Mouse (Mus musculus): ENCODE measurements at regions not wholly inside any gene's neighbourhood (a gene's known extent, or its start where the extent isn't known, plus 50 kb on each side); places are given as distances from the start of the nearest gene placed in this dataset.

DNA sequence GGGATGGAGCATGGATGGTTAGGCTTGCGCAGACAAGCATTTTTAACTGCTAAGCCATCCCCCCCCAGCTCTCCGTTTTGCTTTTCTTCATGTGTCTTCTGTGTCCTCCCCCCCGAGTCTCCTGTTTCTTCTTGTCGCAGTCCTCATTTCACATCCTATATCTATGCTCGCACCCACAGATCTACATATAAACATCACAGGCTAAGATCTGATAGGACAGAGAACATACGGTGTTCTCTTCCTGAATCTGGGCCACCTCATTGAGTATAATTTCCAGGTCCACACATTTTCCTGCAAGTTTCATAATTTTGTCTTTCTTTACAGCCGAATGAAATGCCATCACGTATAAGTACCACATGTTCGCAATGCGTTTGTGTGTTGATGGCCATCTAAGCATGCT lies 168.7 kb downstream of the Zfp36l1 start:
- no peaks in the 10 kb centered on the region for H3K36me3 ChIP-seq (ENCODE audit: insufficient read depth, low read length)
- TF ChIP-seq CTCF (IDR thresholded peaks at IDR 0.05; ENCODE audit: low read depth): no peak
- ATAC-seq (replicated peaks; ENCODE audit: low FRiP score, low read depth) (no peak), DNase-seq (ENCODE audit: low spot score) (no peak)
- H3K4me2 ChIP-seq (ENCODE audit: low read length): no peak overlapping the region
- H3K27me3 ChIP-seq (ENCODE audit: insufficient read depth, low read length): no peaks in the 10 kb centered on the region
- WGBS: 61% methylated on average over 10 of the region's 10 CpGs
- H3K9me3 ChIP-seq (replicated peaks; ENCODE audit: low read length): no peaks in the 10 kb centered on the region
- peak overlapping the region; percentile 88 for H3K27ac ChIP-seq
- H3K4me3 ChIP-seq (replicated peaks; ENCODE audit: low read depth, low read length): no peak overlapping the region
- H3K4me1 ChIP-seq (replicated peaks; ENCODE audit: insufficient read depth, low read length): peaks cover 34% of the 10 kb centered on the region
- H3K9ac ChIP-seq (ENCODE audit: low read depth, low read length): no peak overlapping the region

DNA sequence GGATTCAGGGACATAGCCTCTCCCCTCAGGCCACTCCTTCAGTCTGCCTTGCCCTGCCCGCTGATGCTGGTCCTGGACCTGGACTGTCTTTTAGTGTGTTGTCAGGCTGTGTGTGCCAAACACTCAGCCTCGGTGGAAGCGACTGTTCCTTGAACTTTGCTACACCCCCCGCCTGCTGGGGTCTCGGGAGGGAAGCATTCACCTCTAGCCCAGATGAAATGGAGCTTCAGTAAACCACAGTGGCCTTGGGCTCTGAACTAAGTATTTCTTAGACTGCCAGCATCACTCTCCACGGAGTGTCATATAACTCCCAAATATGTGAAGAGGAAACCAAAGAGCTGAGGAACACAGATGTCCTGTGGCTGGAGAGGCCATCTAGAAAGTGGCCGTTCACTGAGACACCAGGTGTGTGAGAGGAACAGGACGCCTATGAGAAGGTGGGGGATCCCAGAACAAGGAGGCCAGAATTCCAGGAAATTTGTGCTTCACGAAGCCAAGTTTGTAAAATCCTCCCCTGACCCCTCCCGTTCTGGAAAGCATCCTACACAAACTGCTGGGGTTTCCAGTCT lies 170.2 kb downstream of the Zfp36l1 start:
- Histone ChIP-seq H3K4me2 (ENCODE audit: low read length) (no peak overlapping the region), H3K9me3 (replicated peaks; ENCODE audit: low read length) (no peaks in the 10 kb centered on the region), H3K27ac (peak overlapping the region; percentile 88), H3K36me3 (ENCODE audit: insufficient read depth, low read length) (no peaks in the 10 kb centered on the region), H3K9ac (ENCODE audit: low read depth, low read length) (no peak overlapping the region), H3K27me3 (ENCODE audit: insufficient read depth, low read length) (no peaks in the 10 kb centered on the region), H3K4me1 (replicated peaks; ENCODE audit: insufficient read depth, low read length) (peaks cover 34% of the 10 kb centered on the region), H3K4me3 (replicated peaks; ENCODE audit: low read depth, low read length) (no peak overlapping the region)
- WGBS: 21% methylated on average over 10 of the region's 10 CpGs
- ATAC-seq (replicated peaks; ENCODE audit: low FRiP score, low read depth) (no peak), DNase-seq (ENCODE audit: low spot score) (peak; percentile 78)
- no peak for TF ChIP-seq CTCF (IDR thresholded peaks at IDR 0.05; ENCODE audit: low read depth)

DNA sequence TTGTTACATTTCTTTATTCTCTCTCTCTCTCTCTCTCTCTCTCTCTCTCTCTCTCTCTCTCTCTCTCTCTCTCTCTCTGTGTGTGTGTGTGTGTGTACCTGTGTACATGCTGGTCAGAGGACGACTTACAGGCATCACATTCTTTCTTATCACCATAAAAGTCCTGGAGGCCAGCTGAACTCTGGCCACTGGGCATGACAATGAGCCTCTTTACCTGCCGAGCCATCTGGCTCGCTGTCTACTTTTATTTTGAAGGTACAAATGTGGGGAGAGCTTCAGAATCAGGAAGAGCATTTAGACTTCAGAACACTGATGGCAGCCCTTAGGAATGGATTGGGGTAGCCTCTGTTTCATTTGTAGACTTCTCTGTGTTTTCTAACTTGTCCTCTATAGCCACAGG lies 171.0 kb downstream of the Zfp36l1 start:
- WGBS: 38% methylated on average over 3 of the region's 3 CpGs
- H3K4me1 ChIP-seq (replicated peaks; ENCODE audit: insufficient read depth, low read length): peaks cover 40% of the 10 kb centered on the region

DNA sequence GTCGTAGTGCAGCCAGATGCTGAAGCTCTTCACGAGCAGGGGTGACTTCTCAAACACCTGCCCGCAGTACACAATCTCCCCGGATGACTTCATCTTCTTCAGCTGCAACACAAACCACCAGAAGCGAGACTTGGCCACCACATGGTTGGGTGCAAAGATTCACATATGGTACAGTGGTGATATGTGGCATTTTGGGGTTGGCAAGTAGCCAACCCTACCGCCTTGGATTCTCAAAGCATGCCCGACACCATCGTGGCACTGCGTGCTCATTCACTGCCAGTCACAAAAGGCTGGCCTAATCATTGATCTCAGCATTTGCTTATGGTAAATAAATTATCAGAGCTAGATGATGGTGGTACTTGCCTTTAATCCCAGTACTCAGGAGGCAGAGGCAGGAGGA lies 173.4 kb downstream of the Zfp36l1 start:
- H3K36me3 ChIP-seq (ENCODE audit: insufficient read depth, low read length): no peaks in the 10 kb centered on the region
- H3K4me2 ChIP-seq (ENCODE audit: low read length): no peak overlapping the region
- no peak for DNase-seq (ENCODE audit: low spot score)
- no peak for ATAC-seq (replicated peaks; ENCODE audit: low FRiP score, low read depth)
- no peak overlapping the region for H3K4me3 ChIP-seq (replicated peaks; ENCODE audit: low read depth, low read length)
- H3K4me1 ChIP-seq (replicated peaks; ENCODE audit: insufficient read depth, low read length): peaks cover 35% of the 10 kb centered on the region
- no peaks in the 10 kb centered on the region for H3K9me3 ChIP-seq (replicated peaks; ENCODE audit: low read length)
- 97% methylated on average over 9 of the region's 9 CpGs for WGBS
- TF ChIP-seq CTCF (IDR thresholded peaks at IDR 0.05; ENCODE audit: low read depth): no peak
- no peaks in the 10 kb centered on the region for H3K27me3 ChIP-seq (ENCODE audit: insufficient read depth, low read length)
- no peak overlapping the region for H3K9ac ChIP-seq (ENCODE audit: low read depth, low read length)
- no peak overlapping the region for H3K27ac ChIP-seq

More for the DNA sequence above, 171.0 kb downstream of the Zfp36l1 start:
- no peaks in the 10 kb centered on the region for H3K36me3 ChIP-seq (ENCODE audit: insufficient read depth, low read length)
- H3K4me3 ChIP-seq (replicated peaks; ENCODE audit: low read depth, low read length): no peak overlapping the region
- no peak overlapping the region; the same call in 1 of the 2 replicates for H3K27ac ChIP-seq
- no peaks in the 10 kb centered on the region for H3K9me3 ChIP-seq (replicated peaks; ENCODE audit: low read length)
- no peak for TF ChIP-seq CTCF (IDR thresholded peaks at IDR 0.05; ENCODE audit: low read depth)
- ATAC-seq (replicated peaks; ENCODE audit: low FRiP score, low read depth) (no peak; the same call in 1 of the 2 replicates), DNase-seq (ENCODE audit: low spot score) (no peak)
- no peak overlapping the region for H3K9ac ChIP-seq (ENCODE audit: low read depth, low read length)
- no peaks in the 10 kb centered on the region for H3K27me3 ChIP-seq (ENCODE audit: insufficient read depth, low read length)
- H3K4me2 ChIP-seq (ENCODE audit: low read length): no peak overlapping the region

DNA sequence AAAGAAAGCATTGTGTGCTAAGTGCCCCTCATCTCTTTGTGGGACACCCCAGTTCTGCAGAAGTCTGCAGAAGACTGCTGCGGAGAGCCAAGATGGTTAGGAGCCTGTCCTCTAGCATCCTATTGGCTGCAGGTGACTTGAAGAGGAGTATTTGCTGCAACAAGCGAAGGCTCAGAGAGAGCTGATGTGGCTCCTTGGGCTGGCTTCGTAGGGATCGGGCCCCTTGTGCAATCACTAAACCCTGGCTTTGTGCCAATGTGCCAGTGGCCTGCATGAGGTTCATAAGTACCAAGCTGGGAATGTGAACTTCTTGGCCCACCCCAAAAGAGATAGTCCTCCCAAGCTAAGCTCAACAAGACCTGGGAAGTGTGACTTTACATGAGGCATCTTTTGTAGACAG lies 174.9 kb downstream of the Zfp36l1 start:
- no peak overlapping the region for H3K4me2 ChIP-seq (ENCODE audit: low read length)
- H3K9ac ChIP-seq (ENCODE audit: low read depth, low read length): no peak overlapping the region
- no peak overlapping the region for H3K4me3 ChIP-seq (replicated peaks; ENCODE audit: low read depth, low read length)
- DNase-seq (ENCODE audit: low spot score) (no peak), ATAC-seq (replicated peaks; ENCODE audit: low FRiP score, low read depth) (no peak)
- H3K9me3 ChIP-seq (replicated peaks; ENCODE audit: low read length): no peaks in the 10 kb centered on the region
- no peak overlapping the region for H3K27ac ChIP-seq
- WGBS: 87% methylated on average over 4 of the region's 4 CpGs
- H3K36me3 ChIP-seq (ENCODE audit: insufficient read depth, low read length): no peaks in the 10 kb centered on the region
- no peaks in the 10 kb centered on the region for H3K27me3 ChIP-seq (ENCODE audit: insufficient read depth, low read length)
- peaks cover 21% of the 10 kb centered on the region for H3K4me1 ChIP-seq (replicated peaks; ENCODE audit: insufficient read depth, low read length)
- TF ChIP-seq CTCF (IDR thresholded peaks at IDR 0.05; ENCODE audit: low read depth): no peak

DNA sequence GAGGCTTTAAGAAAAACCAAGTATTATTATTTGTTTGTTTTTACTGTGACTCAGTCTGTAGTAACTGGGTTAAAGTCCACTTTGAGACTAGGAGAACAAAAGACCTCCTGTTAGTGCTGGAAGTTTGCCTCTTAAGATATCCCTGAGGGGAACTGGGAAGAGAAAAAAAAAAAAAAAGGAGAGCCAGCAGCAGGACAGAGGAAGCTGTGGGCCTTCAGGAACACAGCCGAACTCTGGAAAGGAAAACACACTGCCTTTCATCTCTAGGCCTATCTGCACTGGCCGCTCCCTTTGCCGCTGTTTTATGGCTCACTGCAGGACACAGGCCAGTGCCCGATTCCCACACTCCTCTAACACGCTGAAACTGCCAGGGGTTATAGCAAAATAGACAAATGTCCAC lies 176.1 kb downstream of the Zfp36l1 start:
- 2% methylated on average over 5 of the region's 5 CpGs for whole genome bisulfite sequencing
- ATAC-seq (replicated peaks; ENCODE audit: low FRiP score, low read depth) (no peak; the same call in 1 of the 2 replicates), DNase-seq (ENCODE audit: low spot score) (peak; percentile 84)
- 0 out of 2 replicates have a peak overlapping the region, but pooled peaks have one; percentile 2 for H3K9ac ChIP-seq (ENCODE audit: low read depth, low read length)
- TF ChIP-seq CTCF (IDR thresholded peaks at IDR 0.05; ENCODE audit: low read depth): no peak
- no peaks in the 10 kb centered on the region for H3K36me3 ChIP-seq (ENCODE audit: insufficient read depth, low read length)
- no peak overlapping the region for H3K4me2 ChIP-seq (ENCODE audit: low read length)
- H3K27me3 ChIP-seq (ENCODE audit: insufficient read depth, low read length): no peaks in the 10 kb centered on the region
- H3K4me3 ChIP-seq (replicated peaks; ENCODE audit: low read depth, low read length): no peak overlapping the region
- peak overlapping the region; percentile 87 for H3K27ac ChIP-seq
- H3K4me1 ChIP-seq (replicated peaks; ENCODE audit: insufficient read depth, low read length): peaks cover 15% of the 10 kb centered on the region
- H3K9me3 ChIP-seq (replicated peaks; ENCODE audit: low read length): no peaks in the 10 kb centered on the region

DNA sequence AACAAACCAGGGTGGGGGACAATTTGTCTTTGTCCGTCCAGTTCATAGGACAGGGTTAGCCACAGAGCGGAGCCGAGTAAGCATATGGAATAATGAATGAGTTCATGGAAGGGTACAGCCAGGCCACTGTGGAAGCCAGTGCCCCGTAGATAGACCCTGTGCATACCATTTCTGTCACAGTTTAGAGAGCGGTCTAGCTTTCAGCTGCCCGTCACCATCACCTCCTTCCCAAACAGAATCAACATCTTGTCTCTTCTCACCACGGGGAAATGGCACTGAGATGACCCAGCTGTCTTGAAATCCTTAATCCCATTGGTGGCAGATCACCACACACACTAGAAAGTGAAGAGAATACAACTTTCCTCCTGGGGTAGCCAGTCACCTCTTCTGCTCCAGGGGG lies 178.7 kb downstream of the Zfp36l1 start:
- no peaks in the 10 kb centered on the region for H3K36me3 ChIP-seq (ENCODE audit: insufficient read depth, low read length)
- peaks cover 24% of the 10 kb centered on the region for H3K4me1 ChIP-seq (replicated peaks; ENCODE audit: insufficient read depth, low read length)
- ATAC-seq (replicated peaks; ENCODE audit: low FRiP score, low read depth) (no peak), DNase-seq (ENCODE audit: low spot score) (no peak)
- H3K27me3 ChIP-seq (ENCODE audit: insufficient read depth, low read length): no peaks in the 10 kb centered on the region
- H3K27ac ChIP-seq: no peak overlapping the region
- H3K4me3 ChIP-seq (replicated peaks; ENCODE audit: low read depth, low read length): no peak overlapping the region
- 70% methylated on average over 7 of the region's 7 CpGs for WGBS
- no peaks in the 10 kb centered on the region for H3K9me3 ChIP-seq (replicated peaks; ENCODE audit: low read length)
- no peak overlapping the region for H3K9ac ChIP-seq (ENCODE audit: low read depth, low read length)
- no peak for TF ChIP-seq CTCF (IDR thresholded peaks at IDR 0.05; ENCODE audit: low read depth)
- H3K4me2 ChIP-seq (ENCODE audit: low read length): no peak overlapping the region

Data from kidney, postnatal 0 days (tissue).